Mouse (Mus musculus) small intestine, adult 2 months (tissue): ENCODE measurements around the gene Wnt10a.

Source experiments
- CTCF ChIP-seq: fragments of 200-500 bp; IDR thresholded peaks from 2 replicates; pipeline ENCODE4 v1.5.1; 2012; ENCODE audit warnings: low read depth, mild to moderate bottlenecking, control low read depth, inconsistent platforms, low read length, moderate library complexity, mixed read lengths; ENCODE audit not compliant: insufficient replicate concordance, insufficient read length; ENCODE audit errors: extremely low read depth
- POLR2A ChIP-seq: fragments of 200-500 bp; IDR thresholded peaks from 2 replicates; pipeline ENCODE4 v1.6.1; 2012; ENCODE audit warnings: low read depth, mild to moderate bottlenecking, control low read depth, inconsistent platforms, low read length, moderate library complexity

DNA sequence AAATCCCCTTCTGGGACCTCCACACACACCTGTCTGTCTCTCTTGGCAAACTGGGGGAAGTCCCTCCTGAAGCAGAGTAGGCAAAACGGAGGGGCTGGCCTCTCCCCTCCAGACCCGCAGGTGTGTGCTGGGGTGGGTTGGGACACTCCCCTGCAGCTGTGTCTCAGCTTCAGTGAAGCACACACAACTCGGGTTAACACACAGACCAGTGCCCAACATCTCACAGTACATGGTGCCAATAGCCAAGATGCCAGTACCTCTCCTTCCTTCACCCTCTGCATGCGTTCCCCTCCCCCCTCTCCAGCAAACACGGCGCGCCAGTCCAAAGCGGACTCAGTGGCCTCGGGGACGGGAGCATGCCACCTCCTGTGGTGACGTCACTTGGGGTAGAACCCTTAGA is at the start of gene Wnt10a:
- TF ChIP-seq POLR2A: no peak
- no peak for TF ChIP-seq CTCF
